Mouse (Mus musculus): ENCODE measurements at regions not wholly inside any gene's neighbourhood (a gene's known extent, or its start where the extent isn't known, plus 50 kb on each side); places are given as distances from the start of the nearest gene placed in this dataset.

GRCm38 (mm10) chr11:35065959-35066414 is 55.0 kb upstream of the Slit3 start:
- no peaks in the 10 kb centered on the region for H3K36me3 ChIP-seq (ENCODE audit: insufficient read depth)
- no peaks in the 10 kb centered on the region for H3K27me3 ChIP-seq (ENCODE audit: insufficient read depth, low read length)
- WGBS = 69% methylated on average over 4 of the region's 4 CpGs
- H3K9me3 ChIP-seq (ENCODE audit: low read length) = no peaks in the 10 kb centered on the region
- TF ChIP-seq CTCF (IDR thresholded peaks at IDR 0.05; ENCODE audit: low read depth) = no peak
- no peak overlapping the region for H3K4me2 ChIP-seq (ENCODE audit: low read depth)
- ATAC-seq (no peak), DNase-seq (no peak)
- H3K4me3 ChIP-seq (ENCODE audit: low read depth, low read length) = no peak overlapping the region
- H3K9ac ChIP-seq = no peak overlapping the region
- no peak overlapping the region for H3K27ac ChIP-seq (ENCODE audit: low read depth, low read length)
- no peaks in the 10 kb centered on the region for H3K4me1 ChIP-seq (ENCODE audit: insufficient read depth)

GRCm38 (mm10) chr11:35057791-35058190 is 63.2 kb upstream of the Slit3 start:
- no peak overlapping the region for H3K4me2 ChIP-seq (ENCODE audit: low read depth)
- H3K9me3 ChIP-seq (ENCODE audit: low read length) = no peaks in the 10 kb centered on the region
- TF ChIP-seq CTCF (IDR thresholded peaks at IDR 0.05; ENCODE audit: low read depth) = no peak
- H3K27me3 ChIP-seq (ENCODE audit: insufficient read depth, low read length) = no peaks in the 10 kb centered on the region
- H3K9ac ChIP-seq = no peak overlapping the region
- no peaks in the 10 kb centered on the region for H3K36me3 ChIP-seq (ENCODE audit: insufficient read depth)
- H3K4me3 ChIP-seq (ENCODE audit: low read depth, low read length) = no peak overlapping the region
- WGBS = 81% methylated on average over 6 of the region's 6 CpGs
- no peak overlapping the region for H3K27ac ChIP-seq (ENCODE audit: low read depth, low read length)
- H3K4me1 ChIP-seq (ENCODE audit: insufficient read depth) = no peaks in the 10 kb centered on the region
- ATAC-seq (no peak), DNase-seq (no peak)

- no peaks in the 10 kb centered on the region for H3K9me3 ChIP-seq (ENCODE audit: low read length)
- H3K27ac ChIP-seq (ENCODE audit: low read depth, low read length) = no peak overlapping the region
- H3K36me3 ChIP-seq (ENCODE audit: insufficient read depth) = no peaks in the 10 kb centered on the region
- H3K9ac ChIP-seq = no peak overlapping the region
- H3K4me3 ChIP-seq (ENCODE audit: low read depth, low read length) = no peak overlapping the region
- H3K4me1 ChIP-seq (ENCODE audit: insufficient read depth) = no peaks in the 10 kb centered on the region
- no peak for DNase-seq
- TF ChIP-seq CTCF (IDR thresholded peaks at IDR 0.05; ENCODE audit: low read depth) = no peak
- 77% methylated on average over 7 of the region's 7 CpGs for WGBS
- ATAC-seq = no peak
- H3K27me3 ChIP-seq (ENCODE audit: insufficient read depth, low read length) = no peaks in the 10 kb centered on the region
- no peak overlapping the region for H3K4me2 ChIP-seq (ENCODE audit: low read depth)
Observed at GRCm38 (mm10) chr11:35055496-35056125, 65.4 kb upstream of the Slit3 start.

- Histone ChIP-seq H3K4me2 (ENCODE audit: low read depth) (no peak overlapping the region), H3K9me3 (ENCODE audit: low read length) (no peaks in the 10 kb centered on the region), H3K36me3 (ENCODE audit: insufficient read depth) (no peaks in the 10 kb centered on the region), H3K27ac (ENCODE audit: low read depth, low read length) (no peak overlapping the region), H3K9ac (no peak overlapping the region), H3K4me1 (ENCODE audit: insufficient read depth) (no peaks in the 10 kb centered on the region), H3K4me3 (ENCODE audit: low read depth, low read length) (no peak overlapping the region), H3K27me3 (ENCODE audit: insufficient read depth, low read length) (no peaks in the 10 kb centered on the region)
- 88% methylated on average over 2 of the region's 2 CpGs for WGBS
- DNase-seq (no peak), ATAC-seq (no peak)
- TF ChIP-seq CTCF (IDR thresholded peaks at IDR 0.05; ENCODE audit: low read depth) = no peak
Observed at GRCm38 (mm10) chr11:35053613-35053950, 67.4 kb upstream of the Slit3 start.

DNA sequence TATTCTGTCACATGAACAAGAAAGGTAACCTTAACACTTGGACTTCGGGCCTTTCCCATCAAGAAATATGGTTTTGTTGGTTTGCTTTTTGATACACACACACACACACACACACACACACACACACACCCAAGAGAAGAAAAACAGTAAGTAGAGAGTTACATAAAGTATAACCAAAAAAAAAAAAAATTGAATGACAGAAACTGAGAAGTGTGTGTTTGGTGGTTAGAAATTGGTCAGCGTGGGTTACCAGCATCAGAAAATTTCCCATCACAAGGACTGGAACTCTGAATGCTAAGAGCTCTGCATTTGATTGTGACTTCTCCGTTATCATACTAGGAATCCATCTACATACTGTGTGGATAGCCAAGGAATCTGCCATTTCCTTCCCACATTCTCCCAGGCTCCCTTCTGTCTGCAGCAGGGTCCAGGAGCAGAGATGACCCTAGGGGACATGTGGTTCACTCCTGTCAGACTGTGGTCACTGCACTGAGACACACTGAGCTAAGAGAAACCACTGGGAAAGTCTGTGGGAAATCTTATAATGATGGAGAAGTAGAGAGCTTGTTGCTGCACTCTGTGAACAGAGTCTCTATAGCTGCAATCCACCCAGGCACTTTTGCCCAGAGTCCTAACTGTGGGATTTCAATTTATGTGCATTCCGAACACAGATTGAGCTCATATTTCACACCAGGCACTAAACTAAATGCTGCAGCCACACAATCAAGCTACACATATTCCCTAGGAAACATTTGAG is 68.0 kb upstream of the Slit3 start:
- 89% methylated on average over 4 of the region's 4 CpGs for WGBS
- no peak for ATAC-seq

DNA sequence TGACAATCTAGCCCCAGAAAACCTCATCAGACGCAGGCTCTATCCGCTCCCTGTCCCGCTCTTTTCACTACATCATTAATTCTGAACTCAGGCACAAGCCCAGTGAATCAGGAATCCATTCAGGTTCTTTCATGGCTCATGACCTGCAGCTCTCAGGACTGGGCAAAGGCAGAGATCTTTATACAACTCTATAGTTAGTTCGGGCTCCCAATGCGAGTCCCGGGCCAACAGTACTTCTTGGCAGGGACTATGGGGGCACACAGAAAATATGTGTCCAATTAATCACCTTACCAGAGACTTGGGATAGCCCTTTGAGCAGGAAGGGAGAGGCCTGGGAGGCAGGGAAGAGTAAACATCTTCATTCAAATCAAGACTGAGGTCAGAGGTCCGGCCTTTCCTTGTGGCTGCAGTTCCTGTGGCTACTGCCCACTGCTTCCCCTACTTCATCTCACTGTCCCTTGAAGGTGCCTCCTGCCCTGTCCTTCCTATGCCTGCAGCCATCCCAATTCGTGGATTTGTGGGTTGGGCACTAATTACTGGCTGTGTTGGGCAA is 71.3 kb upstream of the Slit3 start:
- ATAC-seq = no peak
- Histone ChIP-seq H3K9me3 (ENCODE audit: low read length) (no peaks in the 10 kb centered on the region), H3K9ac (no peak overlapping the region), H3K27ac (ENCODE audit: low read depth, low read length) (no peak overlapping the region), H3K36me3 (ENCODE audit: insufficient read depth) (no peaks in the 10 kb centered on the region), H3K27me3 (ENCODE audit: insufficient read depth, low read length) (no peaks in the 10 kb centered on the region), H3K4me2 (ENCODE audit: low read depth) (no peak overlapping the region), H3K4me1 (ENCODE audit: insufficient read depth) (no peaks in the 10 kb centered on the region), H3K4me3 (ENCODE audit: low read depth, low read length) (no peak overlapping the region)
- TF ChIP-seq CTCF (IDR thresholded peaks at IDR 0.05; ENCODE audit: low read depth) = no peak
- WGBS = 53% methylated on average over 8 of the region's 8 CpGs
- no peak for DNase-seq

More for the DNA sequence above, 68.0 kb upstream of the Slit3 start:
- no peak for DNase-seq
- H3K4me3 ChIP-seq (ENCODE audit: low read depth, low read length) = no peak overlapping the region
- H3K27me3 ChIP-seq (ENCODE audit: insufficient read depth, low read length) = no peaks in the 10 kb centered on the region
- no peak for TF ChIP-seq CTCF (IDR thresholded peaks at IDR 0.05; ENCODE audit: low read depth)
- no peaks in the 10 kb centered on the region for H3K9me3 ChIP-seq (ENCODE audit: low read length)
- H3K4me2 ChIP-seq (ENCODE audit: low read depth) = no peak overlapping the region
- H3K27ac ChIP-seq (ENCODE audit: low read depth, low read length) = no peak overlapping the region
- no peaks in the 10 kb centered on the region for H3K36me3 ChIP-seq (ENCODE audit: insufficient read depth)
- no peaks in the 10 kb centered on the region for H3K4me1 ChIP-seq (ENCODE audit: insufficient read depth)
- H3K9ac ChIP-seq = no peak overlapping the region

GRCm38 (mm10) chr11:35044659-35045058 is 76.4 kb upstream of the Slit3 start:
- no peak overlapping the region for H3K4me2 ChIP-seq (ENCODE audit: low read depth)
- no peaks in the 10 kb centered on the region for H3K4me1 ChIP-seq (ENCODE audit: insufficient read depth)
- 90% methylated on average over 1 of the region's 1 CpGs for WGBS
- TF ChIP-seq CTCF (IDR thresholded peaks at IDR 0.05; ENCODE audit: low read depth) = no peak
- H3K9me3 ChIP-seq (ENCODE audit: low read length) = no peaks in the 10 kb centered on the region
- DNase-seq (no peak), ATAC-seq (no peak)
- H3K27me3 ChIP-seq (ENCODE audit: insufficient read depth, low read length) = no peaks in the 10 kb centered on the region
- no peak overlapping the region for H3K9ac ChIP-seq
- no peak overlapping the region for H3K4me3 ChIP-seq (ENCODE audit: low read depth, low read length)
- H3K36me3 ChIP-seq (ENCODE audit: insufficient read depth) = no peaks in the 10 kb centered on the region
- no peak overlapping the region for H3K27ac ChIP-seq (ENCODE audit: low read depth, low read length)
